Mouse (Mus musculus) urinary bladder, postnatal 36 days (tissue): ENCODE measurements at regions not wholly inside any gene's neighbourhood (a gene's known extent, or its start where the extent isn't known, plus 50 kb on each side); places are given as distances from the start of the nearest gene placed in this dataset.

Experiments used
- DNase-seq, 2 experiments: peaks; one replicate each; pipeline ENCODE4 v3.0.0; 2022; ENCODE audit warnings: low spot score in 2 of 2, mixed read lengths in 1 of 2

DNA sequence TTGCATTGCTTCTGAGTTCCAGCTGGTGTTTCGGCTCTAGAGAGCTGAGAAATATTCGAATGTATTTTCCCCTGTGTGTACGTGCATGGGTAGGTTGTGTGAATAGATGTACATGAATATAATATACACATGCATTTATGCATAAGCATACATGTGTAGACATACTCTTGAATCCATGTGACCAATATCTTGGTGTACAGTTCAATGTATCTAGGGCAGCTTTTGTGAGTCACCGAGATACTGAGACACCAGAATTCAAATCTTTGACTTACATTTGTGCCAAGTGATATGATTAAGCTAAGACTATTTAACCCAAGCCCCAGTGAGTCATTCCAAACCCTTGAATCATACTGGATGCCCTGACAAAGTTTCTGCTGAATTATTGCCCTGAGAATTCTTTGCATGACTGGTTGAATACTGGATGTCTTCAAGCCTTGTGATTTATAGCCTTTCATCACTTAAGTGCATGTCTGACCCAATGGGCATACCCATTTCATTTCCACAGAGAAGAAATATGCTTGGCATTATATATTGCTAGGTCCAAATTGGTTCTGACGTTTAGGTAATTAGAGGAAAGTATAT is 103.3 kb upstream of the Tsc22d2 start:
- no peak for DNase-seq

DNA sequence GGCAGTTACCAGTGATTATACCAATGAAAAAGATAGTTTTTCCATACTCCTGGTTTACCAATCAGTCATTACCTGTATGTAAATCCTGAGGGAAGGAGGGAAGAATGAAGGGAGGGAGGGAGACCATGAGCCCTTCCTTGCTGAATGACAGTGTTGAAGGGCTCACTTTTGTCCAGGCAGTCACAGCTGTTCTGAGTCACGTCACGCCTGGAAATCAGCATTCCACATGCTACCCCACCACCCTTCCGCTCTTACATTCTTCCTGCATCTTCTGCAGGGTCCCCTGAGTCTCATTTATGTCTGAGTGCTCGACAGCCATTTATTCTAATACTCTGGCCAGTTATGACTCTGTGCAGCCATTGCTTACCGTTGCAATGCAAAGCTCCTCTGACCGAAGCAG is 101.9 kb upstream of the Tsc22d2 start:
- no peak for DNase-seq

DNA sequence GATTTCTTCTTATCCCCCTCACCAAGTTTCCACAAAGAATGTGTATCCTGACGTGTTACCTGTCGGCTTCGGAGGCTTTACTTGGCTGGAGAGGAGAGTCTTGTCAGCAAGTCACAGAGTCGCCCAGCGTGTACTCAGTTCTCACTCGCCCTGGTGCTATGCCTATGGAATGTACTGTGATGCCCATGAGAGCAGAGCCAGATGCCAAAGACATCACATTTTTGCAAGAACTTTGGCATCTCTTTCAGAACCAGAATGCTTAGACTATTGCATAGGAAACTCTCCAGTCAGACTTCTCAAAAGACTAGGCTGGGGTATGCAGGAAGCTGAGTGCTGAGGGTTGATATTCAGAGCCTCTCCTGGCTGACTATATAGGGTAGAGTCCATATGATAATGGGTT is 99.3 kb upstream of the Tsc22d2 start:
- no peak for DNase-seq

DNA sequence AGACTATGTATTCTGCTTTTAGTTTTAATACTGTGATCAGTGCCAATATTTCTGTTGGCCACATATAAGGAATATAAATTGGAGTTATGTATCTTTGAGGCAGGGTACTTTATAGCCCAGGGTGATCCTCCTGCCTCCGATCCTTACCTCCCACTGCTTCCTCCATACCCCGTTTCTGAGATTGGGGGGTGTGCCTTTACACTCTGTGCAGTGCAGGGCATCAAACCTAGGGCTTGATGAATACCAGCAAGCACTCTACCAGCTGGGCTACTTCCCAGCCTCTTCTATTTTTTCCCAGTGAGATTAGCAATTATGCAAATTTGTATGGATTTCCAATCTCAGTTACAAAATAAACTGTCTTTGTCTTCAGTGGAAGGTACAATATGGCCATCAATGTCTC is 97.3 kb upstream of the Tsc22d2 start:
- no peak for DNase-seq

DNA sequence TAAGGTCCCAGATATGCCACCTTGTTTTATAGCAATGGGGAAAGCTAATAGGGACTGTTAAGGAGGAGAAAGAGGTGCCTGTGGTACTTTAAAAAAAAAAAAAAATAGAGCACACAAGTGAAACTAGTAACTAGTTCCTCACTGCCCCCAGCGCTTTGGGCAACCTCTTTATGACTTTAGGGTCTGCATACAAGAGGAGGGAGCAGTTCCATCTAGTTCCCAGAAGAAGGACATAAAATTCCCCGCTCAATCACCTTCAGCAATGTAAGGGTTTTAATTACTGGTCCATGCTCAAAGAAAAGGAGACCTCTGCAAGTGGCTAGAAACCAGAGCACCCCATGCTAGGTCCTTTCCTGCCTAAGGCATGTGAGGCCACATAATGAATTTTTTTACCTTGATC is 95.8 kb upstream of the Tsc22d2 start:
- DNase-seq = no peak

DNA sequence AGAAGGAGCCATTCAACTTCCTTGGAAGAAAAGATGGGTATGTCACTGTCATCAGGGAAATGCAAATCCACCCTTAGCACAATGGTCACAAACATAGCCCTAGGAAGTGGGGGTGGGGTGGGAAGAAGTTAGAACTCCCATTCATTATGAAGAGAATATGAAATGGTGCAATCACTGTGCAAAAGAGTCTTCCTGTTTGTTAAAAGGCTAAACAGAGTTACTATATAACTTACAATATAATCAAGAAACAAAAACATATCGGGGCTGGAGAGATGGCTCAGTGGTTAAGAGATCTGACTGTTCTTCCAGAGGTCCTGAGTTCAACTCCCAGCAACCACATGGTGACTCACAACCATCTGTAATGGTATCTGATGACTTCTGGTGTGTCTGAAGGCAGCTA is 95.1 kb upstream of the Tsc22d2 start:
- DNase-seq = no peak

DNA sequence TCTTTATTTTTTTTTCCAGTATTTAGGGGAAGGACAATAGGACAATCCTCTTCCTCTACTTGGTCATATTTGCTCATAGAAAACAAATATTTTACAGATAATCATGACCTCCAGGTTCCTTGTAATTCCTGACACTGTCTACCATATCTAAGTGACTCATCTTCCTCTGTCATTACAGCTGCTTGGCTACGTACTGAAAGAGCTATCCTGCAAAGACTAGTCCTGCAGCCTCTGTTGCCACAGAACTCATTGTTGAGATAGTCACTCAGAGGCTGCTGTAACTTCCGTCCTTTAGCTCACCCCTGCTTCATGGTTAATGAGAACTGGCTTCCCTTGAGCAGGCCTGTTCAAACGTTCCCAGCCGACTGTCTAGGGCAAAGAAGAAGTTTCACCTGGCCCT is 93.7 kb upstream of the Tsc22d2 start:
- DNase-seq = no peak

DNA sequence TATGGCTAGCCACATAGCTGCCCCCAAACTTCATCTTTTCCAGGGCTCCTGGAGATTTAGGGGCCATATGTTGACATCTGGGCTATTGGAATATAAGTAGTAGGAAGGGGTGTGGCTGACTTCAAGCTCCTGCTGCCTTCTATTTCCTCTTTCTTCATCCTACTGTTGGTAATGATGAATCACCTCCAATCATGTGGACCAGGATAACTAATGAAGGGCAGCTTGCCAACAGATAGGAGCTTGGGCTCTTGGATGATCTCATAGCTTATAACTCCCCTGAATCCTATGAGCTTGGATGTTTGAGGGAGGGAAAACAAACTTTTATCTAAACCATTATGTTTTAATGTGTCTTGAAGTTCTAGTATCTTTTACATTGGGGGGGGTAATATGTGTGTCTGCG is 92.2 kb upstream of the Tsc22d2 start:
- no peak for DNase-seq

DNA sequence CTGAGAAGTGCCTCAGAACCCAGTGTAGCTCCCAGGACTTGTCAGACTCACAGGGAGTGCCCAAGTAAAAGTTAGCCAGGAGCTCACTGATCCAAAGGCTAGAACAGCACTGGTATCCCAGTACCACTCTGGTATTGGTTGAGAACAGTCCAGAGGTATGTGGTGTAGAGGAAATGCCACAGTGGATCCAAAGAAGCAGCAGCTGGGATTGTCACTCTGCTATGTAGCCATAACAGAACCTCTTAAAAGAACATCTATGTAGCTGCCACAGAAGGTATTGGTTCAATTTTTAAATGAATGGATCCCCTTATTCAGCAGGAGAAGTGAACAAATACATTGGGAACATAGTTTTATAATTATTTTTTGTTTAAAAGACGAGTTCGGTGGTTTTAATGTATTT is 86.8 kb upstream of the Tsc22d2 start:
- DNase-seq = no peak

DNA sequence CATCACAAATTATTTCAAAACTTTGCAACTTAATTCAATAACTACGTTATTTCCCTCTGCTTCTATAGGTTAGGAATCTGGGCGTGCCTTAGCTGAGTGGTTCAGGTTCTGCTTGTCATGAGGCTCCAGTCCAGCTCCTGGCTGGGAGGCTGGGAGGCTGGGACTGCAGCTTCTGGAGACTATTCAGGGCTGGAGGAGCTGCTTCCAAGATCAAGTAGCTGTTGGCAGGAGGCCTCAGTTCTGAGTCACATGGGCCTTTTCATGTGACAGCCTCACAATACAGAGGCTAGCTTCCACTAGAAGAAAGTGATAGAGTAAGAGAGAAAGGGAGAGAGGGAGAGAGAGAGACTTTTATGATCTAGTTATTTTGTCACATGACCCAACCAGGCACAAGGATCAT is 84.3 kb upstream of the Tsc22d2 start:
- peak; percentile 17 to 69 for DNase-seq

DNA sequence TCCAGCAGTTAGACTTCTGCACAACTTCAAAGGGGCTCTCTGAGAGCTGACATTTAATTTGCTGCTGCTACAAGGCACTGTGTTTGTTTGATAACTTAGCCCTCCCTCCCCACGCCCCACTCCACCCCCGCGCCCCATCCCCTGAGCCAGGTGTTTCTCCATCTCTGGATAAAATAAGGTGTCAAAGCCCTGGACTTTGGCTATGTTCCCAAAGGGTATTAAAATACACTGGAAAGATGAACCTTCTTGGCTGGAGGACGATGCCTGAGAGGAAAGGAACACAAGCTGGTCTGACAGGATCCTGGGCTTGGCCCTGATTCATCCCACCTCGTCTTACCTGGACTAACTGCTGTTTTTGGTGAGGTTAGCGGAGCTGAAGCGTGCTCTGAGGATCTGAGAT is 80.5 kb upstream of the Tsc22d2 start:
- DNase-seq = no peak

DNA sequence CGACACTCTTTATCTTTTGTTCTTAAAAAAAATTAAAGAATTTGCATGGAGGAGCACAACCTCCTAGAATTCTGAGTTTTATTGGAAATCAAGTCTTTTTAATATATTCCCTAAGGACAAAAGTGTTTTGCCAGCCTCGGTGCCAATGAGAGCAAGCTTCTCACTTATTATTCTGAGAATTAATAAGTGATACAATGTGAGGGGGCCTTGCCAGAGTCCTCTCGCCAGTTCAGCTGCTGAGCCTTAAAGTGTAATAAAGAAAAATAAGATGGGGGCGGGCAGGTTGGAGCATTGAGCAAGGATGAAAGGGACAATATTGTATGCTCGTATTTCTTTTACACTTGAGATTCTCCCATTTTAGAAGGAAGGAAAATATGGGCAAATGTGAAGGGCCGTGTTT is 79.2 kb upstream of the Tsc22d2 start:
- no peak for DNase-seq

DNA sequence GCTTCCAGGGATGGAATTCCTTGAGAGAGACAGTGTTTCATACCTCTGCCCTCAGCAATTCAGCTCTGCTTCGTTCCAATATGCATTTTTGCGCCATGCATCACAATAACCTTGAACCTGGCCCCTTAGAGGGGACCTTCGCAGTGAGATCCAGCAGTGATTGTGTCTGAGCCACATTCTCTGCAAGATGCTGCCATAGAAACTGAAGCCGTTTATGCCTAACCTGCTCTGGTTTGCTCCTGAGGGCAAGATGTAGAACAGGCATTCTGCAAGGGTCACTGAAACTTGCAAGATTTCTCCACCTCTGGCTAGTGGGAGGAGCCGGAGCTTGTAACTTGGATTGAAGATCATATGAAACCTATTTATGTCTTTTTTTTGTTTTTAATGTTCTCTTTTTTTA is 78.4 kb upstream of the Tsc22d2 start:
- no peak for DNase-seq

DNA sequence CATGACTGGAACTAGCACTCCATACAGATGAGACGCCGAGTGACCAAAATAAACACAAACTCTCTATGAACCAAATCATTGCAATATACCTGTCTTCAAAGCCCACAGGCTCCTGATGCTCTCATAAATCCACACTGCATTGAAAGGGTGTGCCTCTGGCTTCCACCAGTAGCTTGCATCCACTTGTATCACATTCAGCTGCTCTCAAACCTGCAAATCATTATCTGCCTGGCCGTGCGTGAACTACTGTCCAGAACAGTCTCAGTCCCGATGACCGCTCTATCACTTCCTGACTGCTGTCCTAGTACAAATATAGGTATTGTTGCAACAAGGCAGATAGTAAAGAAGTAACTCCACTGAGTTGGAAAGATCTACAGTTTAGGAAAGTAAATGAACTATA is 77.9 kb upstream of the Tsc22d2 start:
- no peak for DNase-seq

DNA sequence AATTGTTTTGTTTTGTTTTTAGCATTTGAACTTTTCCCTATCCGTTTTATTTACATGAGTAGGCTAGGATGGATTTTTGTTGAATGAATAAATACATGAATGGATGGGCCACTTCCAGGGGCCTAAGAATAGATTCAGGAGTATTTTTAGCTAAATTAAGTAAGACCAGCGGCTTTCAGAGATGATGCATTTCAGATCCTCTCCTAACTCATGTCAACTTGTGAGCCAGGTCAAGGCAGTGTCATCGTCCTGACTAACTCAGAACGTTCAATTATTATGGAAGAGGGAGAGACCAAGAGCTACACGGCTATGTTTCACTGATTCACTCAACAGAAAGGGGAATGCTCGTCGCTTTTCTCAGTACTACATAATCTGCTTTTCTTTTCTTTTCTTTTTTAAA is 75.5 kb upstream of the Tsc22d2 start:
- no peak for DNase-seq

DNA sequence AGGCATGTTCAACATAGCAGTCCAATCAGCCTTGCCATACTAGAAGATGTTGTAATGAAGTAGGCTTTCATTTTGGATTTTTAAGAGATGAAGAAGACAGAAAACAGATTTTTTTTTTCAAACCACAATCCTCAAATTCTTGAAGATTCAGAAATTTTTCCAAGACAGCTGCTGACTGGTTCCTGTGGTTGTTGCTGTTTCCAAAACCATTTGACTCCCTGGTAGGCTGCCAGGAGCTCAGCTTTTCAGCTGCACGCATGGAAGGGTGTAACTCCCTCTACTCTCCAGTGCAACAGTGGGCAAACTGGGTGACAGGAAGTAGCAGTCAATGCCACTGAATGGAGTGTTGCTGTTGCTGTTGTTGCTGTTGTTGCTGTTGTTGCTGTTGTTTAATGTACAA is 72.4 kb upstream of the Tsc22d2 start:
- DNase-seq = no peak

DNA sequence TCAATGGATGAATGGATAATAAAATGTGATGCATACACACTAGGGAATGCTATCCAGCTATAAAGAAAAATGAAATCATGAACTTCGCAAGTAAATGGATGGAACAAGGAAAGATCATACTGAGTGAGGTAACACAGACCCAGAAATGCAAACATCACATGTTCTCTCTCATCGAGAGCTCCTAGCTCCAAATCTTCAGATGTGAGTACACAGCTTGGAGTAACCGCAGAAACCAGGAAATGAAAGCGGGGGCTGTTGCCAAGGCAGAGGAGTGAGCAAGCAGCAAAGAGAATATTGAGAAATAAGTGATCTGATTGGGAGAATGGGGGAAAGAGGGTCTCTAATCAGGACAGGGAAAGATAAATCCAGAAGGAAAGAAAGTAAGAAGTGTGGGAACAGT is 52.0 kb upstream of the Tsc22d2 start:
- no peak for DNase-seq

DNA sequence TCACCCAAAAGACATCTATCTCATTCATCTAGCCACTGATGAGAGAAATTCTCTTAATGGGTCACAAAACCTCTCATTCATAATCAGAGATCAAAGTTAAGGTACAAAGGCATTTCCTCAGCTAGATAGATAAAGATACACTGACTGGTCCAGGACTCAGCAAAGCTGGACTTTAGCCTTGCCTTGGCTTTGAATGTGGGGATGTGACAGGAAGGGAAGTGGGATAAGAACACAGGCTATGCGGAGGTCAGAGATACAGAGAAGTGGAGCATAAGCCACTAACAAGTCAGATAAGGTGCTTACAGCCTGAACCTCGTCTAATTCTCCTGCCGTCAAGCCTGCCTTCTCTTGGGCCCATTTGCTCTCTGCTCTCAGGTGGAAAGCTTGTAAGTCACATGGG is 50.0 kb upstream of the Tsc22d2 start:
- no peak for DNase-seq
